Mouse (Mus musculus): ENCODE measurements around the gene Myo1e.
A peak's percentile ranks its signal among the peaks of the same experiment; 100 is the strongest.
"Not testable (repeated sequence)": the region's sequence is repeated elsewhere in the genome, so short reads cannot be mapped to it uniquely, and the experiment has no call there.

Myo1e gene

GRCm38 (mm10) chr9:70253016-70253415, 45.9 kb downstream of the Myo1e start:
- no peak for DNase-seq (ENCODE audit: low spot score)

- DNase-seq (ENCODE audit: low spot score), result no peak
Observed at GRCm38 (mm10) chr9:70255005-70255404, 47.9 kb downstream of the Myo1e start.

GRCm38 (mm10) chr9:70256027-70256426, 48.9 kb downstream of the Myo1e start:
- DNase-seq (ENCODE audit: low spot score), result not testable (repeated sequence)

GRCm38 (mm10) chr9:70257289-70258101, 50.3 kb downstream of the Myo1e start:
- no peak for DNase-seq (ENCODE audit: low spot score)

- no peak for DNase-seq (ENCODE audit: low spot score)
Observed at GRCm38 (mm10) chr9:70260324-70260841, 53.2 kb downstream of the Myo1e start.

GRCm38 (mm10) chr9:70261646-70262045, 54.5 kb downstream of the Myo1e start:
- DNase-seq (ENCODE audit: low spot score), result no peak

GRCm38 (mm10) chr9:70263134-70263533, 56.0 kb downstream of the Myo1e start:
- DNase-seq (ENCODE audit: low spot score), result no peak

- DNase-seq (ENCODE audit: low spot score), result no peak
Observed at GRCm38 (mm10) chr9:70263735-70264134, 56.6 kb downstream of the Myo1e start.

- no peak for DNase-seq (ENCODE audit: low spot score)
Observed at GRCm38 (mm10) chr9:70265513-70265912, 58.4 kb downstream of the Myo1e start.

GRCm38 (mm10) chr9:70266186-70266585, 59.0 kb downstream of the Myo1e start:
- no peak for DNase-seq (ENCODE audit: low spot score)

- no peak for DNase-seq (ENCODE audit: low spot score)
Observed at GRCm38 (mm10) chr9:70267108-70267507, 60.0 kb downstream of the Myo1e start.

GRCm38 (mm10) chr9:70269349-70269748, 62.2 kb downstream of the Myo1e start:
- DNase-seq (ENCODE audit: low spot score), result no peak

GRCm38 (mm10) chr9:70270468-70270867, 63.3 kb downstream of the Myo1e start:
- DNase-seq (ENCODE audit: low spot score), result no peak

- DNase-seq (ENCODE audit: low spot score), result no peak
Observed at GRCm38 (mm10) chr9:70271137-70271536, 64.0 kb downstream of the Myo1e start.

- no peak for DNase-seq (ENCODE audit: low spot score)
Observed at GRCm38 (mm10) chr9:70271631-70272030, 64.5 kb downstream of the Myo1e start.

- DNase-seq (ENCODE audit: low spot score), result no peak
Observed at GRCm38 (mm10) chr9:70274071-70274470, 66.9 kb downstream of the Myo1e start.

GRCm38 (mm10) chr9:70274476-70274875, 67.3 kb downstream of the Myo1e start:
- no peak for DNase-seq (ENCODE audit: low spot score)

GRCm38 (mm10) chr9:70274887-70275555, 67.9 kb downstream of the Myo1e start:
- no peak for DNase-seq (ENCODE audit: low spot score)

- no peak for DNase-seq (ENCODE audit: low spot score)
Observed at GRCm38 (mm10) chr9:70277076-70277475, 69.9 kb downstream of the Myo1e start.

GRCm38 (mm10) chr9:70277529-70277982, 70.4 kb downstream of the Myo1e start:
- DNase-seq (ENCODE audit: low spot score), result no peak

GRCm38 (mm10) chr9:70281407-70281806, 74.3 kb downstream of the Myo1e start:
- no peak for DNase-seq (ENCODE audit: low spot score)

- DNase-seq (ENCODE audit: low spot score), result no peak
Observed at GRCm38 (mm10) chr9:70282107-70282506, 75.0 kb downstream of the Myo1e start.

- peak; percentile 53 for DNase-seq (ENCODE audit: low spot score)
Observed at GRCm38 (mm10) chr9:70283151-70283550, 76.0 kb downstream of the Myo1e start.
